Mouse (Mus musculus) limb, embryonic 14.5 days (tissue): ENCODE data around the gene Zfp110. TPM values are rescaled to one million over a fixed set of nuclear protein-coding genes. Genes with fewer than 3 reads are reported as not detected.
"Not testable (repeated sequence)": the region's sequence is repeated elsewhere in the genome, so short reads cannot be mapped to it uniquely, and the experiment has no call there.

ENCODE experiments used
- ATAC-seq: fragments of 200-750 bp; cut with Nextera tagmentation; 2 replicates; pipeline ENCODE4 v1.8.0; 2017; ENCODE audit warnings: low read depth, moderate number of reproducible peaks, moderate TSS enrichment; ENCODE audit not compliant: low FRiP score
- DNase-seq: peaks from one replicate; pipeline ENCODE4 v3.0.0-alpha.2; 2015; ENCODE audit warnings: low spot score
- H3K27ac ChIP-seq: fragments of 300-500 bp; sonication (generic); replicated peaks from 2 replicates; pipeline ENCODE4 v1.5.1; 2014; ENCODE audit warnings: low read depth, mild to moderate bottlenecking, low read length, moderate library complexity, mixed read lengths
- H3K27me3 ChIP-seq: fragments of 300-500 bp; sonication (generic); 2 replicates; pipeline ENCODE4 v1.6.1; 2014; ENCODE audit warnings: low read length, mixed read lengths; ENCODE audit not compliant: control insufficient read depth, insufficient read depth
- H3K36me3 ChIP-seq: fragments of 300-500 bp; sonication (generic); 2 replicates; pipeline ENCODE4 v1.6.1; 2014; ENCODE audit warnings: mild to moderate bottlenecking, low read length, moderate library complexity, mixed read lengths; ENCODE audit not compliant: control insufficient read depth, insufficient read depth
- H3K4me1 ChIP-seq: fragments of 300-500 bp; sonication (generic); 2 replicates; pipeline ENCODE4 v1.6.1; 2014; ENCODE audit warnings: antibody characterized with exemption, low read length, mixed read lengths; ENCODE audit not compliant: control insufficient read depth, insufficient read depth
- H3K4me2 ChIP-seq: fragments of 300-500 bp; sonication (generic); replicated peaks from 2 replicates; pipeline ENCODE4 v1.6.1; 2014; ENCODE audit warnings: low read depth, mild to moderate bottlenecking, low read length, moderate library complexity; ENCODE audit not compliant: severe bottlenecking
- H3K4me3 ChIP-seq: fragments of 300-500 bp; sonication (generic); replicated peaks from 2 replicates; pipeline ENCODE4 v1.5.1; 2014; ENCODE audit warnings: low read length
- H3K9ac ChIP-seq: fragments of 300-500 bp; sonication (generic); 2 replicates; pipeline ENCODE4 v1.6.1; 2014; ENCODE audit warnings: mild to moderate bottlenecking, low read depth, low read length, moderate library complexity; ENCODE audit not compliant: severe bottlenecking
- H3K9me3 ChIP-seq: fragments of 300-500 bp; sonication (generic); 2 replicates; pipeline ENCODE4 v1.6.1; 2016; ENCODE audit warnings: low read length; ENCODE audit not compliant: control insufficient read depth
- POLR2A ChIP-seq: fragments of 200-500 bp; IDR thresholded peaks from 2 replicates; pipeline ENCODE4 v1.8.0; 2012; ENCODE audit warnings: inconsistent platforms, mild to moderate bottlenecking, moderate library complexity, borderline replicate concordance; ENCODE audit not compliant: insufficient read depth, insufficient read length; ENCODE audit errors: extremely low read depth
- WGBS: fragments of 180-500 bp; shearing (Covaris S2); extraction: QIAGEN DNeasy Blood & Tissue Kit; methylation state at CpG from one replicate; pipeline ENCODE4 v1.1.7; 2014; 5-methylcytosine and 5-hydroxymethylcytosine counted together
- polyA plus RNA-seq, 2 experiments: library from polyadenylated mRNA; depleted of rRNA in 1 of 2; stranded (reverse) in 1 of 2; unstranded in 1 of 2; fragments of >200 nt; fragmentation: Nextera tagmentation in 1 of 2; extraction: Ambion mirVana in 1 of 2; gene quantifications; 2 replicates each; pipeline versions ENCODE4 v1.2.1 to v1.2.3; 2012 to 2014

Zfp110 gene
- polyA plus RNA-seq (2012; rRNA removed) (13.6 and 14.4 TPM in 2 replicates), polyA plus RNA-seq (2014; fragmentation: Nextera tagmentation; extraction: Ambion mirVana) (32.5 and 36.0 TPM in 2 replicates)

DNA sequence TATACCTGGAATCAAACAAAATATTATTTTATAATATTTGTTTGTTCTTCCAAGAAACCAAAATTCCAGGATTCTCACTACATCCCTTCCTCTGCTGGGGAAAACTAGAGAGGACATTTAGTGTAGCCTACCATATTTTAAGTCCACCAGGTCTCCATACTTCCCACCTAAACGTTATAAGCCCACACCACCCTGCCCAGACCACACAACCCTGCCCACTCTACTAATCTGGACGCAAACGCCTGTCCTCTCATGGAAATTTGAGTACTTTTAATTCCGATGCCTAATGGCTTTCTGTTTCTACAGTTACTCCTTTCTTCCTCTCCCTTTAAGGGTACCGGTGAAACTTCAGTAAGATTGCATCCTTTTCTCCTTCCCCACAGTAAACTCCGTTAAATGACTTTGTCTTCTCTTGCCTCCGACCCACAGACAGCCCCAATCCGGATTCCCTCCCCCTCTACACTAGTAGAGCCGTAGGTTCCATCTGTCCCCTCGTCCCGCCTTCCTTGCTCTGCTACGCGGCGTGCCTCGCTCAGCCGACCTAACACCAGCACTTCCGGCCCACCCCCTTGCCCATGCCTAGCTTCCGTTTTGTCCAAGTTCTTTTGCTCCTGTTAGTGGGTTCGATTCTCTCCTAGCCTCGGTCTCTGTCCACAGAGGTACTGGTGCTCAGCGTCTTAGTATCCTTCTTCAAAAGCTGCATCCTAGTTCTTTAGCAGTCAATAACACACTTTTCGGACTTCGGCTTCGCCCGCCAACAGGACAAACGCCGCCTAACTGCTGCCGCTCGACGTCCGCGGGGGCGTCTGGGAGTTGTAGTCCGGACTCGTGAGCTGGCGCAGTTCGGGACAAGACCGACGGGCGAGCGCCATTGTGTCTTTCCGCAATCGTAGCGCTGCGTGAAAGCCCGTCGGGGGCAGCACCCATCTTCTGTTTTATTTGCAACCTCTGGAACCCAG is at the start of gene Zfp110:
Gene Zfp110, plus strand, starts transcription at position 600 of the 959 bp plus-strand sequence.
- peak; percentile 96 for ATAC-seq
- peak within 1 kb of the TSS; percentile 64 for H3K4me3 ChIP-seq
- WGBS: 3% methylated on average over 47 of the region's 47 CpGs
- peak; percentile 92 for DNase-seq
- TF ChIP-seq POLR2A: peak; percentile 16; the same call in 1 of the 2 replicates
- peak within 1 kb of the TSS; percentile 80 for H3K9ac ChIP-seq
- peak within 1 kb of the TSS; percentile 69 for H3K27ac ChIP-seq
- no peaks in the 10 kb centered on the region for H3K27me3 ChIP-seq
- peak within 1 kb of the TSS; percentile 58 for H3K4me2 ChIP-seq
- H3K4me1 ChIP-seq: no peaks in the 10 kb centered on the region
- H3K9me3 ChIP-seq: peaks cover 39% of the 10 kb centered on the region
- H3K36me3 ChIP-seq: peaks cover 34% of the 10 kb centered on the region

DNA sequence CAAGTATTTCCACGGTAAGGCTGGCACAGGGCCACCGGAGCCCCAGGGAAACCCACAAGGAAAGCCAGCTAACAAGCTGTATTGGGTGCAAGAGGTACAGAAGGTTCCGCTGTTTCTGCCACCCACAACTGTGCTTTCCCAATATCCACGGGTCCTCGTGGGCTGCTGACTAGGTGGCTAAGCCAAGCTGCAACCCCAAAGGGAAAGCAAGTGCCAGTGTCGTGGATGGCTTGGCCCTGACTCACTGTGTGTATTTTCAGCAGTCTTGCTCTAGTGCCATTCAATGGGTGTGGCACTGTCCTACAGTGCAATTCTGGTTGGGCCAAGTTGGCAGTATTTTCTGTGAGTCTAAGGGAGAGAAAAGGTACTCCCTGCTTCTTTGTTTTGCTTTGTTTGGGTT is 47.2 kb upstream of the Zfp110 start:
- DNase-seq: no peak
- no peak overlapping the region for H3K9ac ChIP-seq

DNA sequence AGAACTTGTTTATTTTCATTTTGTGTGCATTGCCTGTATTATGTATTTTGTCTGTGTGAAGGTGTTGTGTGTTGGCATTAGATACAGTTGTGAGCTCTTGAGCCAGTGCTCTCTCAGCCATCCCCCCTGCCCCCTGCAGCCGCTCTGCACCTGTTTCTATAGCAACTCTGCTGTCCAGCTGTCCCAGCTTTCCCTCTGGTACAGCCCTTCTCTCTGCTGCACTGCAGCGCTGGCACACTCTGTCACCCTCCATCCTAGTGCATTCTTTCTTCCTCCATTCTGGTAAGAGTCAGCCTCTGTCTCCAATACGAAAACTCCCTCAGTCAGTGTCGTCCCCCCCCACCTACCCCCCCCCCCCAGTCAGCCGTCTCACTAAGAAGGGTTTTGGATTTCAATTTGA is 46.5 kb upstream of the Zfp110 start:
- H3K4me3 ChIP-seq: no peak overlapping the region
- no peak for ATAC-seq
- TF ChIP-seq POLR2A: no peak
- no peak for DNase-seq
- H3K9ac ChIP-seq: no peak overlapping the region
- H3K4me2 ChIP-seq: no peak overlapping the region
- no peak overlapping the region for H3K27ac ChIP-seq
- no peaks in the 10 kb centered on the region for H3K4me1 ChIP-seq
- no peaks in the 10 kb centered on the region for H3K9me3 ChIP-seq
- H3K27me3 ChIP-seq: no peaks in the 10 kb centered on the region
- WGBS: 27% methylated on average over 5 of the region's 5 CpGs
- no peaks in the 10 kb centered on the region for H3K36me3 ChIP-seq

More for the DNA sequence above, 47.2 kb upstream of the Zfp110 start:
- Histone ChIP-seq H3K36me3 (no peaks in the 10 kb centered on the region), H3K9me3 (no peaks in the 10 kb centered on the region), H3K4me1 (no peaks in the 10 kb centered on the region), H3K4me3 (no peak overlapping the region), H3K27ac (no peak overlapping the region), H3K27me3 (no peaks in the 10 kb centered on the region), H3K4me2 (no peak overlapping the region)
- no peak for TF ChIP-seq POLR2A
- no peak for ATAC-seq
- WGBS: 70% methylated on average over 6 of the region's 6 CpGs

DNA sequence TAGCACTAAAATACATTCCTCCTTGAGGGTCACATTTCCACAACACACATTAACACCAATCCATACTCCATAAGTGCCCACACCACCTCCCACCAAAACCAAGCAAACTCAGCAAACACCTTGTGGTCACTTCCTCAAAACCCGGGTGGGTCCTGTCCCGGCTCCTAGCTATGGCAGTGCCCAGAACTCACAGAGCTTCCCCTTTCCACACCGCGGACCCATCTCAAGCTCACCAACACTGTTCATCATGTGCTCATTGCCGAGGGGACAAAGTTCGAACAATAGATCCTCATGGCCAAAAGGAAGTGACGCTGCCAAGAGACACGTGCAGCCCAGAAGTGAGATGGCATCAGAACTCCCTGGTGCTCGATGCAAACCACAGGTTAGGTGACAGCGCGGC is 41.9 kb upstream of the Zfp110 start:
- H3K4me2 ChIP-seq, H3K27me3 ChIP-seq, H3K36me3 ChIP-seq, H3K4me3 ChIP-seq, H3K4me1 ChIP-seq, ATAC-seq, DNase-seq, H3K9me3 ChIP-seq, H3K27ac ChIP-seq, H3K9ac ChIP-seq: not testable (repeated sequence)
- 85% methylated on average over 11 of the region's 11 CpGs for WGBS

DNA sequence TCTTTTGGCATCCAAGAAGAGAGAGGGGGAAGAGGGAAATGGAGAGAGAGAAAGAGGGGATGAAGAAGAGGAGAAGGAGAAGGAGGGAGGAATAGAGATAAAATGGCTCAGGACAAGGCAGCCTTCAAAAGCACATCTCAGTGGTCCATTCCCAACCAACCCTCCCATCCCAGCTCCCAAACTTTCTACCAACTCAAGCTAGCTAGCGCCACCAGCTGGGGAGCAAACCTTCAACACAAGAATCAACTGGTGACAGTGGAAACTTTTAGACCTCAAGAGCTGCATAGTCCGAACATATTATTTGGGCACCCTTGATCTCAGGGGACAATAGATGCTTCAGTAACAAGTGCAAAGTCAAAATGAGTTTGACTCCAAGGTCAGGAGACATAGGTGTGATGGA is 36.6 kb upstream of the Zfp110 start:
- DNase-seq (no peak), ATAC-seq (no peak)
- H3K36me3 ChIP-seq: peaks cover 5% of the 10 kb centered on the region; the same call in 1 of the 2 replicates
- H3K27ac ChIP-seq: no peak overlapping the region
- H3K9ac ChIP-seq: no peak overlapping the region
- H3K9me3 ChIP-seq: peaks cover 9% of the 10 kb centered on the region; the same call in 1 of the 2 replicates
- H3K27me3 ChIP-seq: no peaks in the 10 kb centered on the region
- 69% methylated on average over 2 of the region's 2 CpGs for WGBS
- no peak overlapping the region for H3K4me3 ChIP-seq
- 0 out of 2 replicates have a peak, but pooled peaks cover 3% of the 10 kb centered on the region for H3K4me1 ChIP-seq
- H3K4me2 ChIP-seq: no peak overlapping the region
- TF ChIP-seq POLR2A: no peak
